Mouse (Mus musculus) megakaryocyte-erythroid progenitor cell, adult 5-6 weeks (primary cell): Measurements from ENCODE around the gene Tnc. TPM values are rescaled to one million over a fixed set of nuclear protein-coding genes. Genes with fewer than 3 reads are reported as not detected.
"Not testable (repeated sequence)": the region's sequence is repeated elsewhere in the genome, so short reads cannot be mapped to it uniquely, and the experiment has no call there.

Experiments used
- ATAC-seq: replicated peaks from 2 replicates; pipeline ENCODE4 v1.8.0; 2016; ENCODE audit warnings: mild to moderate bottlenecking, inconsistent platforms; ENCODE audit not compliant: severe bottlenecking, poor library complexity, low FRiP score, low TSS enrichment
- total RNA-seq, 2 experiments: library from RNA; stranded (forward) in 1 of 2; stranded (reverse) in 1 of 2; fragments of 200-1000, 215-1000 nt in 1 of 2; fragments of >200 nt in 1 of 2; fragmentation: Nextera tagmentation in 1 of 2; gene quantifications; 2 replicates each; pipeline ENCODE4 v1.2.3; 2014 to 2017

Tnc gene
- total RNA-seq, 2 experiments from 2014 or later: not detected

- no peak for ATAC-seq
These were observed 67.2 kb downstream of the Tnc start for GRCm38 (mm10) chr4:63979635-63980034.

GRCm38 (mm10) chr4:63972536-63972935, 74.3 kb downstream of the Tnc start:
- ATAC-seq: no peak

- no peak for ATAC-seq
These were observed 75.1 kb downstream of the Tnc start for GRCm38 (mm10) chr4:63971762-63972161.

DNA sequence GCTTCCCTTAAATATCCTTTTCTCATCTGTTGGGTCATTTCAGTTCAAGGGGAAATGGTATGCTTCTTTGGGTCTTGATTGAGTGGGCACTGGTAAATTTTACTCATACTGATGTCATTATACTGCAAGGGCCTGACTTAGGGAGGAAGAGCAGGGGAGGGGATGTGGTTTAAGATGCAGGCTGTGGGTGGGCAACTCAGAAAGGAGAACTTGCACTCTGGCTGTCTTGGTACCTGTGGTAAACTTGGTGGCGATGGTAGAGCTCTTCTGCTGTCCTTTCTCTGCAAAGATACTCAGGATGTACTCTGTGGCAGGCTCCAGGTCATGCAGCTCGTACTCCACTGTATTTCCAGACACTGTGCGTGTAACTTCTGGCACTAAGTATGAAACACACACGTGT, 75.9 kb downstream of the Tnc start:
- ATAC-seq: no peak

GRCm38 (mm10) chr4:63969891-63970290, 76.9 kb downstream of the Tnc start:
- ATAC-seq: no peak

GRCm38 (mm10) chr4:63963410-63963809, 83.4 kb downstream of the Tnc start:
- no peak for ATAC-seq

DNA sequence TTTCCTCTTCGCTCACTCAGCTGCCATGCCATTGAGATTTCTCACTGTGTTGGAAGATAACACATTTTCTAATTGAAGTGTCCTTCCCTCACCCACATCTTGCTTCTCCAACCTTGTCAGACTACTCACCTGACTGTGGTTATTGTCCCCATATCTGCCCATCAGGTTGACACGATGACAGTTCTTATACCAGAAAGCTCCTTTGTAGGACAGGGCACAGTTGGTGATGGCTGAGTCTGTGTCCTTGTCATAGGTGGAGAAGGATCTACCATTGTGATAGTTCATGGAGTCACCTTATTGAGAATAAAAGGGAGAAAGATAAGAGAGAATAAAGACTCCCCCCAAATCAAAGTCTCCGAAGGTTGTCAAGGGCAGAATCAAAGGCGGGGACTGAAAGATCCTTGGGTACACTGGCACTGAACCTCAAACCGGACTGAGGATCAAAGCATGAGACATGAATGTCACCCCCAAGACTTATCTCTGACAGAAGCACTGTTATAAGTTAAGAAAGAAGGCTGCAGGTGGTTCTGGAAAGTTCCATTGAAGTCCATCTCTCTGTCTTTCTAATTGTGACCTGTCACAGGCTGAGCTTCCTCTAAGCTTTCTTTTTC, 84.9 kb downstream of the Tnc start:
- ATAC-seq: no peak

GRCm38 (mm10) chr4:63958601-63959000, 88.2 kb downstream of the Tnc start:
- no peak for ATAC-seq

- no peak for ATAC-seq
These were observed 96.8 kb downstream of the Tnc start for GRCm38 (mm10) chr4:63950054-63950453.

DNA sequence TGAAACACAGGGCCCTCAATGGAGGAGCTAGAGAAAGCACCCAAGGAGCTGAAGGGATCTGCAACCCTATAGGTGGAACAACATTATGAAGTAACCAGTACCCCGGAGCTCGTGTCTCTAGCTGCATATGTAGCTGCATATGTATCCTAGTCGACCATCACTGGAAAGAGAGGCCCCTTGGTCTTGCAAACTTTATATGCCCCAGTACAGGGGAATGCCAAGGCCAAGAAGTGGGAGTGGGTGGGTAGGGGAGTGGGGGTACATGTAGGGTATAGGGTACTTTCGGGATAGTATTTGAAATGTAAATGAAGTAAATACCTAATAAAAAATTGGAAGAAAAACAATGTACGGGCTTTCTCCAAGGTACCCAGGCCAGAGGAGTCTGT, 98.1 kb downstream of the Tnc start:
- not testable (repeated sequence) for ATAC-seq

DNA sequence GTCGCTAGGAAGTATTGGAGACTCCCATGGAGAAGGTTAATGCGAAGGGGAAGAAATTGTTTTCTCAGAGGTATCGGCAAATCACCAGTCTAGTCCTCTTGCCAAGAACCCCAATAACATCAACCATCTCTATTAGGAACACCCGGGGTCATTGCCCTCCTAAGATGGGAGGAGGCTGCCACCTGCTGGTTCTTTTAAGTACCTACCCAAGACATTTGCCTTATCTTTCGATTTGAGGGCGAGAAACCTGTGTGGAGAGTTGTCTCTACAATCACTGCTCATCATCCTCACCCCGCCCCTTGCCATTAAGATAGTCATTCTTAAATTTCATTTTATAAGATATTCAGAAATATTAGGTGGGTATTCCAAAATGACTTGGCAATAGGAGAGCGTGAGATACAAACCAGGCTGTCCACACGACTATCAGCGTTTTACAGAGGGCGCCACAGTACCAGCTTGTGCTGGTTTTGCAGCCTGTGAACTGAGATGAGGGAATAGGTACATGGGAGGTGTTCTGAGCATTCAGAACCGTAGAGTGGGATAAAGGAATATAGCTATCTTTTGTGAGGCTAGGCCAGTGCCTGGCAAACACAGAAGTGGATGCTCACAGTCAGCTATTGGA, 98.6 kb downstream of the Tnc start:
- ATAC-seq: peak; percentile 80

- ATAC-seq: no peak
These were observed 103.0 kb downstream of the Tnc start for GRCm38 (mm10) chr4:63943813-63944212.

DNA sequence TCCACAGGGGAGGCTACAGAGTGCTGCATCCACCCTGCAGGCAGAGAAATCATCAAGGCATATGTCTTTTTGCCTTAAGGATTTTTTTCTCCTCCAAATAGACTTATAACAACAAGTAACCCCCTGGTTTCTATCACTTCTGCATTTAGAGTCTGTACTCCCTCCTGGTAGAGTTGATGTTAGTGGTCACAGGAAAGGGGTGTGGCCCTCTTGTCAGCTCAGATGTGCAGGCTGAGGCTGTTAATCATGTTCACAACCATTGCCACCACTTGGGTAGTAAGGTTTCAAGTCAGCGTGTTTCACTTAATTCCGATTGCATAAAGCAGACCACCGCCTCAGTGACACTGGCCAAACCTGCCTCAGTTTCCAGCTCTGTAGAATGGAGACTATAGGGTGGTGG, 103.9 kb downstream of the Tnc start:
- no peak for ATAC-seq

- ATAC-seq: no peak
These were observed 105.4 kb downstream of the Tnc start for GRCm38 (mm10) chr4:63941420-63941819.

DNA sequence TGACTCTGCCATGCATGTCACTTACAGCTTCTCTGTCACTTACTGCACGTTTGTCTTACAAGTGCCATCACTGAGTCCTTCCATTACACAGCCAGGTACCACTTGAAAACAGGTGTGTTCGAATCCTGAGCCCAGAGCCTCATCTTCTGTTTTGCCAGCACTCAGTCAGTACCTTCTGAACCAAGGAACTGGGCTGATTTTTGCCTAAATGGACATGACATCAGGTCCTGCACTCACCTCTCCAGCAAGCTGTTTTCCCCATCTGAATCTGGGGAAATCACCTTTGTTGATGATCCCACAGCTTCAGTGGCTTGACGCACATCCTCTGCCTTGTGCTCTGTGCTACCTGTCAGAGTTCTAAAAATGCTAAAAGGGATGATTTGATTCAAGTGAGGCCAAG, 107.4 kb downstream of the Tnc start:
- ATAC-seq: no peak

DNA sequence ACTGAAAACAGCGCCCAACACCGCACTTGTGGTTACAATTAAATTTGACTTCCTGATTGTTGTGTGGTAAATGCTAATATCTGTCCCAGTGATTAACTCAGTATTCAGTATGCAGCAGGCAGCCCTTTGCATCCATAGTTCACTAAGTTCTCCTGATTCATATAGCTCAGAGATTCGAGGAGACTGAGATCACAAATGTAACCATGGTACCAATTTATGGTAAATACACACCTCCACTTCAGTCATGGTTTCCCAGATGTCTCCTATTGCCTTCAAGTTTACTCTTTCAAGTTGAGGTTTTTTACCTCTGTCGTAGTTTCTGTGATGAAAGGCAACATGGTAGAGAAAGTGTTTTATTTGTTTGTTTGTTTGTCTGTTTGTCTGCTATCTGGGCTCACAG, 110.9 kb downstream of the Tnc start:
- no peak for ATAC-seq

DNA sequence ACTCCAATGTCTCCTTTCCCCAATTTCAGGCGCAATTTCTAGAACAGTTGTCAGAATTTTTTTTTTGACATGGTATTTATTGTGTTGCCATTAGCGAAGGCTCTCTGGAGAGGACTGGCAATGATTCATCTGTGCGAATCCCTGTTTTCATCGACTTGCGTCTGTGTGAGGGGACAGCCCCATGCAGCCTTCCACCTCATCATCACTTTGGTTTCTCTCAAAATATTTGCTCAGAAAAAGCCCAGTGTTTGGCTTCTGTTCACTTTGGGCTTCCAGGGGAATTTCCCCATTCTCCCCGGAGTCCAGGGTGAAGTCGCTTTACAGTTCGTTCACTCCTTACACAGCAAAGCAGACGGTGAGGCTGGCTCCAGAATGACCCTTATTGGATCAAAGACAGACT, 111.5 kb downstream of the Tnc start:
- ATAC-seq: no peak

GRCm38 (mm10) chr4:63930863-63931262, 116.0 kb downstream of the Tnc start:
- ATAC-seq: no peak

DNA sequence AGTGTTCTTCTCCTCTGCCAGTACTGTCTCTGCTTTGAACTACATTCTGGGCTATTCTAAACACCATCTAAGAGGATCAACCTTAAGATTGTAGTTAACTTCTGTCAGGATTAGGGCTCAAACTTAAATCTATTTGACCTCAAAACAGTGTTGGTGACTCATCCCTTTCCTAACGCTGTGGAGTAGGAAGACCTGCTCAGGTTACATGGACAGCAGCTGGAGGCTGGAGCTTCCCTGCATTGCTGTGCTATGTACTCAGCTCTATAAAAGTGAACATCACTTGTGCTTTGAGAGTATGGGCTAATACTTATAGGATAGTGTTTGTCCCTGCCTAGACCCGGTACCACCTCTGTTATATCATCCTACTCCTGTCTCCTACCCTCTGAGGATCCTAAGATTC, 117.3 kb downstream of the Tnc start:
- ATAC-seq: no peak

- ATAC-seq: no peak
These were observed 118.6 kb downstream of the Tnc start for GRCm38 (mm10) chr4:63928192-63928591.

- no peak for ATAC-seq
These were observed 129.6 kb downstream of the Tnc start for GRCm38 (mm10) chr4:63917181-63917580.

DNA sequence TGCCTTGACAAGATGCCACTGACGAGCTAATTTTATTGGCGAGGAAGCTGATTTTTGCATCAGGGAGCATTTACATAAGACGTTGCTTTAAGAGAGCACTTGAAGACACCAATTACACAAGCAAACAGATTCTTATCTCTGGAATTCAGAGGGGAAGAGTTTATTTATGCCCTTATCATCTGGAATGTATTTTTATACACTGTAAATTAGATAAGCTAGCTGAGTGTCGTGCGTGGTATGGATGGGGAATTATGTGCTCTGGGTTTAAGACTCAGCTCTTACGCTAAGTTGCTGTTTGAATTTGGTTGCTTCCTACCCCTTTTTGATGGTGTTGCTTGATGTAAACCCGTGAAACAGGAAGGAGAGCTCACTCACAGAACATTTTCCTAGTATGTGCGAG, 130.1 kb downstream of the Tnc start:
- ATAC-seq: no peak
